Comparison of ENCODE assay signal across 11 mouse cellular contexts in the genomic region with DNA sequence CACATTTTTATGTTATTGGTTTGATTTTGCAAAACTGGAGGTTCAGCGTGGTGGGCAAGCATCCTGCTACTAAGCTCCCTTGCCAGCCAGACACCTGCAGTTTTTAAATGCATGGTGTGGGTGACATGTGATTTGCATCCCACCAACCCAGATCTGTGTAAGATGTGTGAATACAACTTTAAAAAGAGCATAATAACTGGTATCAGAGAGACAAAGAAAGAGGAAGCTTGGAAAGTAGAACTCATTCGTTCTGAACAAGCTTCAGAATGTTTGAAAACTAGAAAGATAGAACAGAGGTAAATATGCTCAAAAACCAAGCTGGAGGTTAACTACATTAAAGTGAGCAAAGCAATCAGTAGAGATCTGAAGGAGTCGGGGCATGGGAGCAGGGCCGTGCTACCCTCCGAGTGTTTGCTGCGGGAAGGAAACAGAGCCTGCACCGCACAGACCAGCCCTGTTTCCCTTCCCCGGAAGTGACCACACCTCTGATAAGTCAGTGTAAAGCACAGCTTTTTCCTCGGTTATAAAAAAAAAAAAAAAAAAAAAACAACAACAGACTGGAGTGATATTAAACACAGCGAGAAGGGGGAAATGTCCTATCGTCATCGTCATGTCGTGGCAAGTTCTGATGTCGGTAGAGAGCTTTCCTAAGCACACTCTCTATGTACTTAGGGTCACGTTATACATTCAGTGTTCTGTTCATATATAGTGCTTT.
DNase-seq lines count a peak whose midpoint lies in the region; ATAC-seq and TF ChIP-seq lines count a peak whose summit lies in the region.
"Had no signal": no experiment of that assay in that cellular context is flagged by ENCODE, and none has a peak within 500 bp of the region (broad histone marks: within the 10 kb centered on the region; RNA-seq: fewer than 3 reads in every experiment).

No protein-coding gene starts in this region.

- ATAC-seq in liver, postnatal 0 days, result no peak

- H3K27ac ChIP-seq in liver, postnatal 0 days (ENCODE audit: low read depth), result no peak overlapping the region
- H3K27ac ChIP-seq: embryonic facial prominence, embryonic 13.5 days; hindbrain, embryonic 15.5 days; limb, embryonic 13.5 days had no signal

- no peak for TF ChIP-seq EP300 in liver, postnatal 0 days (IDR thresholded peaks at IDR 0.05; ENCODE audit: low read depth)

- WGBS in liver, postnatal 0 days (ENCODE audit: insufficient replicate concordance), result 26% methylated on average over 15 of the region's 15 CpGs

- no peaks in the 10 kb centered on the region for H3K4me1 ChIP-seq in liver, postnatal 0 days (ENCODE audit: insufficient read depth)
- H3K4me1 ChIP-seq: embryonic facial prominence, embryonic 13.5 days; hindbrain, embryonic 15.5 days had no signal

- no peaks in the 10 kb centered on the region for H3K36me3 ChIP-seq in liver, postnatal 0 days (replicated peaks; ENCODE audit: insufficient read depth, low read length)
- H3K36me3 ChIP-seq: embryonic facial prominence, embryonic 13.5 days; hindbrain, embryonic 15.5 days; limb, embryonic 13.5 days had no signal

- no peak for TF ChIP-seq CTCF in liver, postnatal 0 days (IDR thresholded peaks at IDR 0.05; ENCODE audit: low read depth)

- peak overlapping the region; percentile 43; the same call in 1 of the 2 replicates for H3K4me2 ChIP-seq in liver, postnatal 0 days (ENCODE audit: low read depth, low read length)
- H3K4me2 ChIP-seq: embryonic facial prominence, embryonic 13.5 days; hindbrain, embryonic 15.5 days; limb, embryonic 13.5 days had no signal

- no peak overlapping the region for H3K4me3 ChIP-seq in liver, postnatal 0 days (ENCODE audit: low read depth, low read length)
- H3K4me3 ChIP-seq: embryonic facial prominence, embryonic 13.5 days; hindbrain, embryonic 15.5 days; limb, embryonic 13.5 days had no signal

- intact Hi-C loops in left cerebral cortex, postnatal 4 days (cut with DNase I), result no loop called here

- no peaks in the 10 kb centered on the region for H3K27me3 ChIP-seq in liver, postnatal 0 days (ENCODE audit: insufficient read depth, low read length)
- H3K27me3 ChIP-seq: embryonic facial prominence, embryonic 13.5 days; hindbrain, embryonic 15.5 days; limb, embryonic 13.5 days had no signal

- H3K9me3 ChIP-seq in liver, postnatal 0 days (ENCODE audit: low read length), result no peaks in the 10 kb centered on the region
- H3K9me3 ChIP-seq: embryonic facial prominence, embryonic 13.5 days; hindbrain, embryonic 15.5 days; limb, embryonic 13.5 days had no signal

- no peak overlapping the region for H3K9ac ChIP-seq in liver, postnatal 0 days (replicated peaks)
- H3K9ac ChIP-seq: embryonic facial prominence, embryonic 13.5 days; hindbrain, embryonic 15.5 days; limb, embryonic 13.5 days had no signal

- DNase-seq in kidney, postnatal 14 days, result peak; percentile 9
- no peak for DNase-seq in kidney, postnatal 10 days
- DNase-seq in MEL-GATA-1-ER (ENCODE audit: extremely low read depth, low read depth), result peak; percentile 29
- DNase-seq in liver, postnatal 0 days, result no peak
- DNase-seq in spleen, postnatal 10 days (ENCODE audit: low spot score in 2 of 2), result peak; percentile 9 to 44
- no peak for DNase-seq in right cerebral cortex, adult 2 months (ENCODE audit: low spot score in 2 of 2)
- no peak for DNase-seq in left cerebral cortex, postnatal 4 days
- DNase-seq in gastrocnemius, postnatal 4 days (ENCODE audit: low spot score in 2 of 2), result no peak

Comparison
In these comparisons a context has a peak if more than half of its experiments do, and no peak if none do; other contexts are left out.
1. DNase-seq: peak in kidney, postnatal 14 days (single experiment), MEL-GATA-1-ER (single experiment) and spleen, postnatal 10 days (2 of 2); none in kidney, postnatal 10 days (single experiment), liver, postnatal 0 days (single experiment), right cerebral cortex, adult 2 months (0 of 2), left cerebral cortex, postnatal 4 days (single experiment) and gastrocnemius, postnatal 4 days (0 of 2).